Mouse (Mus musculus): ENCODE measurements around the gene Olfr1018.

Olfr1018 gene

GRCm38 (mm10) chr2:85818179-85818578 is at the start of gene Olfr1018:
Gene Olfr1018 (plus strand): TSS chr2:85818479.
- DNase-seq (ENCODE audit: low spot score in 2 of 2) = no peak

GRCm38 (mm10) chr2:85772413-85772812 is 45.9 kb upstream of the Olfr1018 start, which contains the start of gene Olfr1014:
Gene Olfr1014 (plus strand): TSS chr2:85772713.
- DNase-seq (ENCODE audit: low spot score in 2 of 2) = no peak

GRCm38 (mm10) chr2:85781717-85782116 is 36.6 kb upstream of the Olfr1018 start, which contains the start of gene Olfr1015:
Gene Olfr1015 (plus strand): TSS chr2:85782017.
- DNase-seq (ENCODE audit: low spot score in 2 of 2) = no peak

- no peak for DNase-seq (ENCODE audit: low spot score in 2 of 2)
These were observed 25.9 kb upstream of the Olfr1018 start for GRCm38 (mm10) chr2:85792331-85792730.

GRCm38 (mm10) chr2:85802444-85802843 is 15.8 kb upstream of the Olfr1018 start, which contains the start of gene Olfr1016:
Gene Olfr1016 (minus strand): TSS chr2:85802544.
- no peak for DNase-seq (ENCODE audit: low spot score in 2 of 2)

- DNase-seq (ENCODE audit: low spot score in 2 of 2) = no peak
These were observed 13.8 kb upstream of the Olfr1018 start for GRCm38 (mm10) chr2:85804501-85804900.

- DNase-seq (ENCODE audit: low spot score in 2 of 2) = no peak
These were observed 27.1 kb downstream of the Olfr1018 start, which contains the start of gene Olfr1019 for GRCm38 (mm10) chr2:85845383-85845782. Gene Olfr1019 (minus strand): TSS chr2:85845483.

- DNase-seq (ENCODE audit: low spot score in 2 of 2) = no peak
These were observed 28.5 kb downstream of the Olfr1018 start, which contains the start of gene Olfr1020 for GRCm38 (mm10) chr2:85846730-85847129. Gene Olfr1020 (plus strand): TSS chr2:85847030.

- no peak for DNase-seq (ENCODE audit: low spot score in 2 of 2)
These were observed 50.0 kb downstream of the Olfr1018 start, which contains the start of gene Olfr1022 for GRCm38 (mm10) chr2:85868294-85868693. Gene Olfr1022 (plus strand): TSS chr2:85868594.

Data from right cerebral cortex, postnatal 36 days (tissue).